Mouse (Mus musculus) MEL (cell line): ENCODE measurements at regions not wholly inside any gene's neighbourhood (a gene's known extent, or its start where the extent isn't known, plus 50 kb on each side); places are given as distances from the start of the nearest gene placed in this dataset.

Experiments
- CTCF ChIP-seq, 3 experiments: IDR thresholded peaks in 2 of 3; conservative IDR thresholded peaks in 1 of 3; 2 replicates each; pipeline ENCODE4 v1.5.1; 2011 to 2012; ENCODE audit warnings: low read length in 3 of 3, low read depth in 2 of 3, mild to moderate bottlenecking in 2 of 3, improper control_type of control experiment in 1 of 3, inconsistent platforms in 1 of 3, mixed read lengths in 1 of 3, moderate library complexity in 1 of 3; ENCODE audit not compliant: control insufficient read depth in 1 of 3, insufficient read depth in 1 of 3, poor library complexity in 1 of 3, severe bottlenecking in 1 of 3
- EP300 ChIP-seq, 2 experiments: IDR thresholded peaks; 2 replicates each; pipeline ENCODE4 v1.6.1; 2011; ENCODE audit warnings: improper control_type of control experiment in 2 of 2, low read length in 2 of 2, low read depth in 1 of 2, mild to moderate bottlenecking in 1 of 2
- MXI1 ChIP-seq: IDR thresholded peaks from 2 replicates; pipeline ENCODE4 v1.6.1; 2011; ENCODE audit warnings: mild to moderate bottlenecking, low read depth, low read length, improper control_type of control experiment
- TCF12 ChIP-seq: IDR thresholded peaks from 2 replicates; pipeline ENCODE4 v1.6.1; 2014; ENCODE audit warnings: low read depth, mild to moderate bottlenecking, inconsistent platforms, low read length, improper control_type of control experiment, moderate library complexity
- USF2 ChIP-seq, 2 experiments: IDR thresholded peaks; 2 replicates each; pipeline ENCODE4 v1.6.1; 2011 to 2012; ENCODE audit warnings: improper control_type of control experiment in 2 of 2, low read length in 2 of 2, borderline replicate concordance in 1 of 2, inconsistent platforms in 1 of 2, low read depth in 1 of 2, mild to moderate bottlenecking in 1 of 2; ENCODE audit not compliant: insufficient read depth in 1 of 2

- TF ChIP-seq CTCF (IDR thresholded peaks at IDR 0.05 in 2 of 3, conservative IDR thresholded peaks at IDR 0.05 in 1 of 3; ENCODE audit: control insufficient read depth in 1 of 3, insufficient read depth in 1 of 3, low read depth in 2 of 3, low read length in 3 of 3, poor library complexity in 1 of 3, severe bottlenecking in 1 of 3), result no peak
- TF ChIP-seq MXI1, result no peak
- no peak for TF ChIP-seq EP300 (IDR thresholded peaks at IDR 0.05; ENCODE audit: low read depth in 1 of 2, low read length in 2 of 2)
- no peak for TF ChIP-seq USF2 (IDR thresholded peaks at IDR 0.05; ENCODE audit: borderline replicate concordance in 1 of 2, insufficient read depth in 1 of 2, low read depth in 1 of 2, low read length in 2 of 2)
- no peak for TF ChIP-seq TCF12
These were observed 579.8 kb downstream of the Cdh11 start for GRCm38 (mm10) chr8:102205633-102206032.
